Comparison of ENCODE assay signal across 8 mouse cellular contexts in genomic region chr14:54603038-54603654, GRCm38 (mm10). TPM values are rescaled to one million over a fixed set of nuclear protein-coding genes. Genes with fewer than 3 reads are reported as not detected.
DNase-seq lines count a peak whose midpoint lies in the region; ATAC-seq and TF ChIP-seq lines count a peak whose summit lies in the region.

No protein-coding gene starts in this region.

- peak; percentile 81 to 82 for TF ChIP-seq POLR2A in MEL (IDR thresholded peaks at IDR 0.05; ENCODE audit: control insufficient read depth in 1 of 2, insufficient read depth in 1 of 2, low read depth in 1 of 2, low read length in 2 of 2, poor library complexity in 1 of 2)
- peak; percentile 92 for TF ChIP-seq POLR2A in cerebellum, adult 2 months (IDR thresholded peaks at IDR 0.05; ENCODE audit: borderline replicate concordance, insufficient read depth, low read length)

- no peaks in the 10 kb centered on the region for H3K27me3 ChIP-seq in MEL (ENCODE audit: control insufficient read depth in 1 of 2, insufficient read depth in 2 of 2, low read length in 2 of 2)
- H3K27me3 ChIP-seq in cerebellum, adult 2 months (ENCODE audit: control insufficient read depth, insufficient read depth, low read length) = no peaks in the 10 kb centered on the region
- H3K27me3 ChIP-seq in forebrain, postnatal 0 days (ENCODE audit: insufficient read depth, low read length) = no peaks in the 10 kb centered on the region
- no peaks in the 10 kb centered on the region for H3K27me3 ChIP-seq in lung, embryonic 15.5 days

- peak overlapping the region; percentile 54 for H3K4me2 ChIP-seq in forebrain, postnatal 0 days (ENCODE audit: low read depth)
- H3K4me2 ChIP-seq in lung, embryonic 15.5 days = peak overlapping the region; percentile 53

- peak in 1 of 3 experiments; percentile 16; a peak in 1 of 6 replicates for TF ChIP-seq CTCF in MEL (IDR thresholded peaks at IDR 0.05 in 2 of 3, conservative IDR thresholded peaks at IDR 0.05 in 1 of 3; ENCODE audit: control insufficient read depth in 1 of 3, insufficient read depth in 1 of 3, low read depth in 2 of 3, low read length in 3 of 3, poor library complexity in 1 of 3, severe bottlenecking in 1 of 3)
- TF ChIP-seq CTCF in cerebellum, adult 2 months (IDR thresholded peaks at IDR 0.05; ENCODE audit: borderline replicate concordance, insufficient read depth, low read depth, low read length) = no peak
- TF ChIP-seq CTCF in forebrain, postnatal 0 days (IDR thresholded peaks at IDR 0.05; ENCODE audit: low read depth) = peak; percentile 12; the same call in 1 of the 2 replicates

- peaks cover 0 to 27% of the 10 kb centered on the region in 2 experiments; a peak in 2 of 4 replicates for H3K36me3 ChIP-seq in MEL (ENCODE audit: control insufficient read depth in 1 of 2, insufficient read depth in 2 of 2, low read length in 2 of 2)
- no peaks in the 10 kb centered on the region for H3K36me3 ChIP-seq in forebrain, postnatal 0 days (ENCODE audit: insufficient read depth)
- H3K36me3 ChIP-seq in lung, embryonic 15.5 days = no peaks in the 10 kb centered on the region

- TF ChIP-seq RAD21 in MEL (IDR thresholded peaks at IDR 0.05; ENCODE audit: low read depth, low read length) = no peak

- H3K9ac ChIP-seq in MEL (ENCODE audit: control insufficient read depth, low read depth, low read length, poor library complexity, severe bottlenecking) = peak overlapping the region; percentile 93
- H3K9ac ChIP-seq in forebrain, postnatal 0 days = peak overlapping the region; percentile 74
- peak overlapping the region; percentile 77 for H3K9ac ChIP-seq in lung, embryonic 15.5 days

- peak; percentile 99 for ATAC-seq in forebrain, postnatal 0 days
- ATAC-seq in lung, embryonic 15.5 days (ENCODE audit: borderline replicate concordance, extremely low read depth, low FRiP score, low TSS enrichment) = peak; percentile 98

- peak overlapping the region; percentile 62 to 83 for H3K4me3 ChIP-seq in MEL (ENCODE audit: control insufficient read depth in 1 of 2, insufficient read depth in 1 of 2, low read depth in 2 of 2, low read length in 2 of 2)
- peak overlapping the region; percentile 71 for H3K4me3 ChIP-seq in cerebellum, adult 2 months (replicated peaks; ENCODE audit: insufficient read depth, low read depth, low read length)
- H3K4me3 ChIP-seq in forebrain, postnatal 0 days (ENCODE audit: low read depth, low read length) = peak overlapping the region; percentile 54
- peak overlapping the region; percentile 65 for H3K4me3 ChIP-seq in lung, embryonic 15.5 days

- TF ChIP-seq EP300 in MEL (IDR thresholded peaks at IDR 0.05; ENCODE audit: low read depth in 1 of 2, low read length in 2 of 2) = peak in 1 of 2 experiments; percentile 55; a peak in 2 of 4 replicates

- H3K27ac ChIP-seq in MEL (ENCODE audit: control insufficient read depth, low read depth, low read length) = peak overlapping the region; percentile 90
- peak overlapping the region; percentile 95 for H3K27ac ChIP-seq in cerebellum, adult 2 months (ENCODE audit: insufficient read depth, low read length)
- peak overlapping the region; percentile 97 for H3K27ac ChIP-seq in forebrain, postnatal 0 days (ENCODE audit: low read depth, low read length)
- peak overlapping the region; percentile 93 for H3K27ac ChIP-seq in lung, embryonic 15.5 days

- H3K9me3 ChIP-seq in MEL (replicated peaks; ENCODE audit: insufficient read depth, low read length) = no peaks in the 10 kb centered on the region
- no peaks in the 10 kb centered on the region for H3K9me3 ChIP-seq in forebrain, postnatal 0 days (ENCODE audit: low read length)
- H3K9me3 ChIP-seq in lung, embryonic 15.5 days = no peaks in the 10 kb centered on the region

- DNase-seq in MEL (ENCODE audit: low read depth, low spot score) = peak; percentile 98
- peak; percentile 96 to 98 for DNase-seq in cerebellum, adult 2 months
- DNase-seq in forebrain, postnatal 0 days = peak; percentile 99
- peak; percentile 97 for DNase-seq in heart, postnatal 4 days
- peak; percentile 95 for DNase-seq in layer of hippocampus, adult 8-10 months (ENCODE audit: low spot score in 2 of 2)
- DNase-seq in ovary, adult 18-20 months (ENCODE audit: low spot score) = peak; percentile 94
- DNase-seq in thymus, postnatal 0 days (ENCODE audit: low spot score) = peak; percentile 98

- under 1% methylated on average over 46 of the region's 46 CpGs for WGBS in cerebellum, adult 2 months
- under 1% methylated on average over 46 of the region's 46 CpGs for WGBS in forebrain, postnatal 0 days
- under 1% methylated on average over 46 of the region's 46 CpGs for WGBS in lung, embryonic 15.5 days

- H3K79me2 ChIP-seq in MEL (ENCODE audit: control insufficient read depth, insufficient read depth, low read length, poor library complexity) = peaks cover 3% of the 10 kb centered on the region; the same call in 1 of the 2 replicates

- H3K4me1 ChIP-seq in MEL (ENCODE audit: control insufficient read depth in 1 of 2, insufficient read depth in 2 of 2, low read length in 2 of 2) = peaks cover 7 to 25% of the 10 kb centered on the region in 2 experiments
- 0 out of 2 replicates have a peak, but pooled peaks cover 4% of the 10 kb centered on the region for H3K4me1 ChIP-seq in cerebellum, adult 2 months (ENCODE audit: control insufficient read depth, insufficient read depth, low read length)
- H3K4me1 ChIP-seq in forebrain, postnatal 0 days (ENCODE audit: insufficient read depth) = peaks cover 16% of the 10 kb centered on the region; the same call in 1 of the 2 replicates
- peaks cover 20% of the 10 kb centered on the region for H3K4me1 ChIP-seq in lung, embryonic 15.5 days

RNA-seq across cellular contexts. Expression of gene 4931414P19Rik, which starts 2.6 kb away (rescaled TPM):
- total RNA-seq in MEL (2012; rRNA removed) = 1.9 and 2.1 TPM in 2 replicates
- polyA plus RNA-seq in MEL (2012; ENCODE audit: insufficient read depth in 1 of 2, insufficient read length in 2 of 2, low read depth in 1 of 2, low replicate concordance in 2 of 2, missing spikeins in 1 of 2) = 1 to 10 TPM in 1 of 2 experiments, not detected in 1; 4.8 TPM
- polyA plus RNA-seq in cerebellum, adult 2 months (2012; rRNA removed) = 3.2 and 4.0 TPM in 2 replicates
- 6.5 and 12.8 TPM in 2 replicates for total RNA-seq in forebrain, postnatal 0 days (2014; rRNA removed)
- 2.2 and 3.1 TPM in 2 replicates for polyA plus RNA-seq in forebrain, postnatal 0 days (2015; fragmentation: Nextera tagmentation; extraction: Ambion mirVana)
- 1 to 10 TPM; 4.9 to 6.6 TPM for total RNA-seq in heart, postnatal 4 days (2021)
- 1 to 10 TPM; 4.4 to 7.8 (median 6.1) TPM for total RNA-seq in layer of hippocampus, adult 8-10 months (2022)
- 8.6 and 8.8 TPM in 2 replicates for polyA plus RNA-seq in lung, embryonic 15.5 days (2015; fragmentation: Nextera tagmentation; extraction: Ambion mirVana)
- 4.7 and 5.0 TPM in 2 replicates for polyA plus RNA-seq in thymus, postnatal 0 days (2015; fragmentation: Nextera tagmentation; extraction: Ambion mirVana)

RNA-seq across cellular contexts. Expression of gene Psmb5, which starts 14.7 kb away (rescaled TPM):
- 305 and 327 TPM in 2 replicates for total RNA-seq in MEL (2012; rRNA removed)
- 100 to 1,000 TPM; 318 to 546 TPM for polyA plus RNA-seq in MEL (2012; ENCODE audit: insufficient read depth in 1 of 2, insufficient read length in 2 of 2, low read depth in 1 of 2, low replicate concordance in 2 of 2, missing spikeins in 1 of 2)
- polyA plus RNA-seq in cerebellum, adult 2 months (2012; rRNA removed) = 221 and 225 TPM in 2 replicates
- 180 and 239 TPM in 2 replicates for total RNA-seq in forebrain, postnatal 0 days (2014; rRNA removed)
- 420 and 499 TPM in 2 replicates for polyA plus RNA-seq in forebrain, postnatal 0 days (2015; fragmentation: Nextera tagmentation; extraction: Ambion mirVana)
- total RNA-seq in heart, postnatal 4 days (2021) = 100 to 1,000 TPM; 192 to 198 TPM
- 100 to 1,000 TPM; 179 to 205 (median 193) TPM for total RNA-seq in layer of hippocampus, adult 8-10 months (2022)
- 378 and 407 TPM in 2 replicates for polyA plus RNA-seq in lung, embryonic 15.5 days (2015; fragmentation: Nextera tagmentation; extraction: Ambion mirVana)
- polyA plus RNA-seq in thymus, postnatal 0 days (2015; fragmentation: Nextera tagmentation; extraction: Ambion mirVana) = 387 and 424 TPM in 2 replicates

RNA-seq across cellular contexts. Expression of gene Psmb11, which starts 18.1 kb away (rescaled TPM):
- total RNA-seq in MEL (2012; rRNA removed) = not detected in 2 replicates
- under 1 TPM in 1 of 2 experiments, not detected in 1; 0.06 TPM for polyA plus RNA-seq in MEL (2012; ENCODE audit: insufficient read depth in 1 of 2, insufficient read length in 2 of 2, low read depth in 1 of 2, low replicate concordance in 2 of 2, missing spikeins in 1 of 2)
- polyA plus RNA-seq in cerebellum, adult 2 months (2012; rRNA removed) = 0.10 TPM in 1 of 2 replicates, not detected in the other
- under 0.01 TPM in 1 of 2 replicates, not detected in the other for total RNA-seq in forebrain, postnatal 0 days (2014; rRNA removed)
- polyA plus RNA-seq in forebrain, postnatal 0 days (2015; fragmentation: Nextera tagmentation; extraction: Ambion mirVana) = 0.04 and 0.08 TPM in 2 replicates
- total RNA-seq in heart, postnatal 4 days (2021) = not detected
- total RNA-seq in layer of hippocampus, adult 8-10 months (2022) = under 1 TPM in 3 of 4 experiments, not detected in 1; 0.14 to 0.51 (median 0.23) TPM
- 0.94 and 4.7 TPM in 2 replicates for polyA plus RNA-seq in lung, embryonic 15.5 days (2015; fragmentation: Nextera tagmentation; extraction: Ambion mirVana)
- 82.4 and 117 TPM in 2 replicates for polyA plus RNA-seq in thymus, postnatal 0 days (2015; fragmentation: Nextera tagmentation; extraction: Ambion mirVana)

RNA-seq across cellular contexts. Expression of gene Ajuba, which starts 25.8 kb away (rescaled TPM):
- 0.07 and 0.08 TPM in 2 replicates for total RNA-seq in MEL (2012; rRNA removed)
- polyA plus RNA-seq in MEL (2012; ENCODE audit: insufficient read depth in 1 of 2, insufficient read length in 2 of 2, low read depth in 1 of 2, low replicate concordance in 2 of 2, missing spikeins in 1 of 2) = under 1 TPM in 1 of 2 experiments, not detected in 1; 0.08 TPM
- 1.9 TPM in 2 replicates for polyA plus RNA-seq in cerebellum, adult 2 months (2012; rRNA removed)
- total RNA-seq in forebrain, postnatal 0 days (2014; rRNA removed) = 4.4 and 6.6 TPM in 2 replicates
- 4.4 and 4.5 TPM in 2 replicates for polyA plus RNA-seq in forebrain, postnatal 0 days (2015; fragmentation: Nextera tagmentation; extraction: Ambion mirVana)
- total RNA-seq in heart, postnatal 4 days (2021) = 10 to 100 TPM; 19.4 to 20.3 TPM
- total RNA-seq in layer of hippocampus, adult 8-10 months (2022) = 1 to 10 TPM; 1.3 to 2.7 (median 1.9) TPM
- 49.0 and 52.8 TPM in 2 replicates for polyA plus RNA-seq in lung, embryonic 15.5 days (2015; fragmentation: Nextera tagmentation; extraction: Ambion mirVana)
- polyA plus RNA-seq in thymus, postnatal 0 days (2015; fragmentation: Nextera tagmentation; extraction: Ambion mirVana) = 11.9 and 14.9 TPM in 2 replicates

RNA-seq across cellular contexts. Expression of gene Gm17606, which starts 37.6 kb away (rescaled TPM):
- not detected in 2 replicates for total RNA-seq in MEL (2012; rRNA removed)
- under 1 TPM in 1 of 2 experiments, not detected in 1; 0.99 TPM for polyA plus RNA-seq in MEL (2012; ENCODE audit: insufficient read depth in 1 of 2, insufficient read length in 2 of 2, low read depth in 1 of 2, low replicate concordance in 2 of 2, missing spikeins in 1 of 2)
- polyA plus RNA-seq in cerebellum, adult 2 months (2012; rRNA removed) = not detected in 2 replicates
- not detected in 2 replicates for total RNA-seq in forebrain, postnatal 0 days (2014; rRNA removed)
- polyA plus RNA-seq in forebrain, postnatal 0 days (2015; fragmentation: Nextera tagmentation; extraction: Ambion mirVana) = not detected in 2 replicates
- not detected for total RNA-seq in heart, postnatal 4 days (2021)
- total RNA-seq in layer of hippocampus, adult 8-10 months (2022) = not detected
- polyA plus RNA-seq in lung, embryonic 15.5 days (2015; fragmentation: Nextera tagmentation; extraction: Ambion mirVana) = not detected in 2 replicates
- not detected in 2 replicates for polyA plus RNA-seq in thymus, postnatal 0 days (2015; fragmentation: Nextera tagmentation; extraction: Ambion mirVana)

Comparison
In these comparisons a context has a peak if more than half of its experiments do, and no peak if none do; other contexts are left out.
1. Peak in every context shown above with its lines: DNase-seq, ATAC-seq, H3K4me3 ChIP-seq and H3K27ac ChIP-seq.
2. RNA of gene Psmb11, which starts 18.1 kb away (polyA plus RNA-seq): 82.4 to 117 TPM in thymus, postnatal 0 days; 0.94 to 4.7 TPM in lung, embryonic 15.5 days, 0.06 TPM in MEL, 0.04 to 0.08 TPM in forebrain, postnatal 0 days and 0.10 TPM in cerebellum, adult 2 months; every median in the first group is over 10 times any median in the second.